Mouse (Mus musculus): Measurements from ENCODE around the gene Armc2.

DNA sequence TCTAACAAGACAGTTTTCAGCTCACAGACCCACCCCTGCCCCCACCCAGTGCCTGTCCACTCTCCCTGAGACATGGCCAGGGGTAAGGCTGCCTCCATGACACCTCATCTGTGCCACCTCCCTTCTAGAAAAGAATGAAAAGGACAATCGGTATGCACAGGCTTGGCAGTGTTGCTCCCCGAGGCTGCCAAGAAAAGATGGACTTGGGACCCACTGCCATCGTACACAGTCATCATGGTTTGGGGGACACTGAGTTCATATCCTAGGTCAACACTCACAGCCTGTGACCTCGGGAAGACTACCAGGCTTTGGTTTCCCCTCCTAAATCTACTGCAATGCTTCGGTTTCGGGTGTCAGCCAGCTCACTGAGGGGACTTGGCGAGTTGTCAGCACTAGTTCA lies 35.4 kb downstream of the Armc2 start:
- TF ChIP-seq CTCF (conservative IDR thresholded peaks at IDR 0.05; ENCODE audit: insufficient read depth, insufficient read length, low read depth, low read length) (no peak), POLR2A (IDR thresholded peaks at IDR 0.05; ENCODE audit: low read depth, low read length) (no peak)
